Mouse (Mus musculus) forebrain, embryonic 12.5 days (tissue): ENCODE results near the gene Lims1. TPM values are rescaled to one million over a fixed set of nuclear protein-coding genes. Genes with fewer than 3 reads are reported as not detected.
"Not testable (repeated sequence)": the region's sequence is repeated elsewhere in the genome, so short reads cannot be mapped to it uniquely, and the experiment has no call there.

Experiments used
- ATAC-seq: fragments of 200-750 bp; cut with Nextera tagmentation; 2 replicates; pipeline ENCODE4 v1.8.0; 2017; ENCODE audit warnings: moderate TSS enrichment; ENCODE audit not compliant: low FRiP score
- H3K27ac ChIP-seq: fragments of 300-500 bp; sonication (generic); 2 replicates; pipeline ENCODE4 v1.5.1; 2016; ENCODE audit warnings: mild to moderate bottlenecking
- H3K27me3 ChIP-seq: fragments of 300-500 bp; sonication (generic); 2 replicates; pipeline ENCODE4 v1.6.1; 2016; ENCODE audit warnings: mild to moderate bottlenecking
- H3K36me3 ChIP-seq: fragments of 300-500 bp; sonication (generic); replicated peaks from 2 replicates; pipeline ENCODE4 v1.6.1; 2016; ENCODE audit warnings: mild to moderate bottlenecking
- H3K4me1 ChIP-seq: fragments of 300-500 bp; sonication (generic); 2 replicates; pipeline ENCODE4 v1.6.1; 2016
- H3K4me2 ChIP-seq: fragments of 300-500 bp; sonication (generic); 2 replicates; pipeline ENCODE4 v1.6.1; 2016; ENCODE audit warnings: mild to moderate bottlenecking, moderate library complexity
- H3K4me3 ChIP-seq: fragments of 300-500 bp; sonication (generic); replicated peaks from 2 replicates; pipeline ENCODE4 v1.5.1; 2016; ENCODE audit warnings: mild to moderate bottlenecking
- H3K9ac ChIP-seq: fragments of 300-500 bp; sonication (generic); 2 replicates; pipeline ENCODE4 v1.6.1; 2016; ENCODE audit warnings: mild to moderate bottlenecking
- H3K9me3 ChIP-seq: fragments of 300-500 bp; sonication (generic); 2 replicates; pipeline ENCODE4 v1.6.1; 2016
- whole genome bisulfite sequencing: fragments of 180-500 bp; shearing (Covaris S2); methylation state at CpG from one replicate; pipeline ENCODE4 v1.1.7; 2016; 5-methylcytosine and 5-hydroxymethylcytosine counted together
- polyA plus RNA-seq: library from polyadenylated mRNA; unstranded; fragments of >200 nt; fragmentation: Nextera tagmentation; extraction: Ambion mirVana; gene quantifications from 2 replicates; pipeline ENCODE4 v1.2.1, GENCODE M21; 2016

Lims1 gene
- polyA plus RNA-seq, 1 experiment from 2014 or later: 85.0 TPM

GRCm38 (mm10) chr10:58327836-58328235 lies 4.6 kb downstream of the Lims1 start:
- not testable (repeated sequence) for H3K9me3 ChIP-seq, H3K27me3 ChIP-seq, H3K4me2 ChIP-seq, H3K36me3 ChIP-seq, H3K27ac ChIP-seq, ATAC-seq, H3K4me3 ChIP-seq, H3K9ac ChIP-seq
- H3K4me1 ChIP-seq: peaks cover 25% of the 10 kb centered on the region
- 97% methylated on average over 6 of the region's 6 CpGs for WGBS

- no peaks in the 10 kb centered on the region for H3K9me3 ChIP-seq
- H3K4me2 ChIP-seq: no peak overlapping the region
- H3K4me3 ChIP-seq: no peak overlapping the region
- no peak overlapping the region for H3K27ac ChIP-seq
- no peak overlapping the region for H3K9ac ChIP-seq
- peaks cover 25% of the 10 kb centered on the region for H3K4me1 ChIP-seq
- 96% methylated on average over 8 of the region's 8 CpGs for WGBS
- H3K27me3 ChIP-seq: no peaks in the 10 kb centered on the region
- no peaks in the 10 kb centered on the region for H3K36me3 ChIP-seq
- ATAC-seq: no peak
Observed at GRCm38 (mm10) chr10:58328517-58329108, 5.3 kb downstream of the Lims1 start.

DNA sequence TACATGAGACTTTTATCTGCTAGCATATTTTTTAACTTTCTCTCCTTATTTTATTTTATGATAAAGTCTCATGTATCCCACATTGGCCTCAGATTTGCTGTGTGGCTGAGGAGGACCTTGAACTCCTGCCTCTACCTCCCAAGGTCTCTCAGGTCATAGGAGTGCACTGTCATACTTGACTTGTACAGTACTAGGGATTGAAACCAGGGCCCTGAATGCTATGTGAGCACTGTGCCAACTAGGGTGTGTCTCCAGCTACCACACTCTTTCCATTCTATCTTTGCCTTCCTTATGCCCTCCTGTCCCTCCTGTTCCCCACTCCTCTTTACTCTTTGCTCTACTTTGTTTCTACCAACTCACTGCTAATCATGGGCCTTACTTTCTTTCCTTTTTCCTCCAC lies 7.4 kb downstream of the Lims1 start:
- H3K4me1 ChIP-seq: peaks cover 13% of the 10 kb centered on the region
- no peaks in the 10 kb centered on the region for H3K9me3 ChIP-seq
- no peak overlapping the region for H3K27ac ChIP-seq
- H3K9ac ChIP-seq: no peak overlapping the region
- no peak overlapping the region for H3K4me2 ChIP-seq
- H3K36me3 ChIP-seq: no peaks in the 10 kb centered on the region
- H3K4me3 ChIP-seq: no peak overlapping the region
- H3K27me3 ChIP-seq: no peaks in the 10 kb centered on the region
- no peak for ATAC-seq

- Histone ChIP-seq H3K9ac (no peak overlapping the region), H3K27ac (no peak overlapping the region), H3K36me3 (no peaks in the 10 kb centered on the region), H3K4me3 (no peak overlapping the region), H3K4me1 (0 out of 2 replicates have a peak, but pooled peaks cover 2% of the 10 kb centered on the region), H3K4me2 (no peak overlapping the region), H3K27me3 (no peaks in the 10 kb centered on the region), H3K9me3 (no peaks in the 10 kb centered on the region)
- ATAC-seq: no peak
Observed at GRCm38 (mm10) chr10:58331741-58332140, 8.5 kb downstream of the Lims1 start.

- ATAC-seq: no peak
- Histone ChIP-seq H3K9ac (no peak overlapping the region), H3K4me3 (no peak overlapping the region), H3K4me2 (no peak overlapping the region), H3K27me3 (no peaks in the 10 kb centered on the region), H3K27ac (no peak overlapping the region), H3K4me1 (peaks cover 6% of the 10 kb centered on the region), H3K36me3 (no peaks in the 10 kb centered on the region), H3K9me3 (no peaks in the 10 kb centered on the region)
- WGBS: 94% methylated on average over 5 of the region's 5 CpGs
Observed at GRCm38 (mm10) chr10:58333414-58333813, 10.1 kb downstream of the Lims1 start.

DNA sequence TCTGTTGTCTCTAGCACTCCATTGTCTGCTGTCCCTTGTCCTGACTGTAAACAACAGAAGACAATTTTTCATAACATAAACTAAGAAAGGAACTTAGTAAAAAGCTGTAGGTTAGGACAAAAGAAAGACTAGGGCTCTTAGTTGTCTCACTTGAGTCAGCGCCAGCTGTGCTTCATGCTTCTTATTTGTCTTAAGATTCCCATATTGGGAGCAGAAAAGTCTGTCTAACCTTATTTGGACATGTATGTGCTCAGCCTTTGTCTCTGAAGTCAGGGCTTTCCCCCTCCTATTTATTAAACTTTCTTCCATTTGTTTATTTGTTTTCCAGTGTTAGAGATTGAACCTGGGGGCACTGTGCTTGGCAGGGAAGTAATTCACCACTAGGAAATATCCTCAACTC lies 12.9 kb downstream of the Lims1 start:
- Histone ChIP-seq H3K9me3 (no peaks in the 10 kb centered on the region), H3K4me3 (no peak overlapping the region), H3K27me3 (no peaks in the 10 kb centered on the region), H3K4me2 (no peak overlapping the region), H3K27ac (no peak overlapping the region), H3K9ac (no peak overlapping the region), H3K4me1 (peaks cover 6% of the 10 kb centered on the region), H3K36me3 (no peaks in the 10 kb centered on the region)
- 100% methylated on average over 1 of the region's 1 CpGs for WGBS
- no peak for ATAC-seq

DNA sequence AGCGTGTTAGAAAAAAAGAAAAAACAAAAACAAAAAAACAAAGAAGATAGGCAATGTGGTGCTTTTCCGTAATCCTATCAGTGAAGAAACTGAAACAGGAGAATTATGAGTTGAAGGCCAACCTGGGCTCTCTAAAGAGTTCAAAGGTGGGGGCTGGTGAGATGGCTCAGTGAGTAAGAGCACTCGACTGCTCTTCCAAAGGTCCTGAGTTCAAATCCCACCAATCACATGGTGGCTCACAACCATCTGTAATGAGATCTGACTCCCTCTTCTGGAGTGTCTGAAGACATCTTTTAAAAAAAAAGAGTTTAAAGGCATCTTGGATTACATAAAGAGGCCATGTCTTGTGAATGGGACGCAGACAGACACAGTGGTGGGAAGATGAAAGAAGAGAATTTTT lies 13.8 kb downstream of the Lims1 start:
- H3K9ac ChIP-seq, H3K36me3 ChIP-seq, H3K4me2 ChIP-seq, H3K4me3 ChIP-seq, H3K9me3 ChIP-seq, H3K27ac ChIP-seq, H3K4me1 ChIP-seq, ATAC-seq, H3K27me3 ChIP-seq: not testable (repeated sequence)
- 90% methylated on average over 4 of the region's 4 CpGs for WGBS

DNA sequence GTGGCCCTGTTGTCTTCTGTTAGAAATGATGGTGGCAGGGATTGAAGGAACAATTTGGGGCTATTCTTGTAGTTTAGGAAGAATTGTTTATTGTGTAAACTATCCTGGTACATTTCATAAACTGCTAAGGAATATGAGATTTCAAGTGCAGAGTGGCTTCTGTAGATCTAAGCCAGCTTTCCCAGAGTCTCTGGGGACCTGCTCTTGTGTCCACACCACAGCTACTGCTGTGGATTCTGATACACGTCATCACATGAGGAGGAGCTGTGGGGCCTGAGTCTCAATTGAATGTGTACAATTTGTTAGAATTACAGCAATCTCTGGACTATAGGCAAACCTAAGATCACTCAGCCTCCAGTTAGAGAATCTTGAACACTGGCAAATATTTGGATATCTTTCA lies 15.3 kb downstream of the Lims1 start:
- Histone ChIP-seq H3K36me3 (no peaks in the 10 kb centered on the region; the same call in 1 of the 2 replicates), H3K9me3 (0 out of 2 replicates have a peak, but pooled peaks cover 3% of the 10 kb centered on the region), H3K27ac (no peak overlapping the region), H3K4me2 (no peak overlapping the region), H3K9ac (no peak overlapping the region), H3K4me3 (no peak overlapping the region), H3K27me3 (no peaks in the 10 kb centered on the region), H3K4me1 (peaks cover 6% of the 10 kb centered on the region)
- 65% methylated on average over 1 of the region's 1 CpGs for WGBS
- no peak for ATAC-seq

- no peak overlapping the region for H3K27ac ChIP-seq
- H3K4me3 ChIP-seq: no peak overlapping the region
- H3K4me2 ChIP-seq: no peak overlapping the region
- no peaks in the 10 kb centered on the region for H3K27me3 ChIP-seq
- 0 out of 2 replicates have a peak, but pooled peaks cover 7% of the 10 kb centered on the region for H3K9me3 ChIP-seq
- H3K36me3 ChIP-seq: no peaks in the 10 kb centered on the region; the same call in 1 of the 2 replicates
- 75% methylated on average over 2 of the region's 2 CpGs for WGBS
- H3K4me1 ChIP-seq: peaks cover 6% of the 10 kb centered on the region
- no peak overlapping the region for H3K9ac ChIP-seq
- ATAC-seq: no peak
Observed at GRCm38 (mm10) chr10:58341685-58342084, 18.4 kb downstream of the Lims1 start.

GRCm38 (mm10) chr10:58342199-58342598 lies 18.9 kb downstream of the Lims1 start:
- Histone ChIP-seq H3K4me1 (peaks cover 6% of the 10 kb centered on the region), H3K36me3 (no peaks in the 10 kb centered on the region; the same call in 1 of the 2 replicates), H3K27ac (no peak overlapping the region), H3K27me3 (no peaks in the 10 kb centered on the region), H3K9ac (no peak overlapping the region), H3K4me3 (no peak overlapping the region), H3K9me3 (0 out of 2 replicates have a peak, but pooled peaks cover 7% of the 10 kb centered on the region), H3K4me2 (no peak overlapping the region)
- 92% methylated on average over 2 of the region's 2 CpGs for WGBS
- ATAC-seq: no peak

GRCm38 (mm10) chr10:58343552-58343951 lies 20.3 kb downstream of the Lims1 start:
- 92% methylated on average over 3 of the region's 3 CpGs for WGBS
- no peak overlapping the region for H3K4me3 ChIP-seq
- no peak overlapping the region for H3K4me2 ChIP-seq
- H3K36me3 ChIP-seq: no peaks in the 10 kb centered on the region; the same call in 1 of the 2 replicates
- no peaks in the 10 kb centered on the region for H3K27me3 ChIP-seq
- no peaks in the 10 kb centered on the region for H3K4me1 ChIP-seq
- no peak overlapping the region for H3K27ac ChIP-seq
- ATAC-seq: no peak
- no peak overlapping the region for H3K9ac ChIP-seq
- peaks cover 7% of the 10 kb centered on the region; the same call in 1 of the 2 replicates for H3K9me3 ChIP-seq

DNA sequence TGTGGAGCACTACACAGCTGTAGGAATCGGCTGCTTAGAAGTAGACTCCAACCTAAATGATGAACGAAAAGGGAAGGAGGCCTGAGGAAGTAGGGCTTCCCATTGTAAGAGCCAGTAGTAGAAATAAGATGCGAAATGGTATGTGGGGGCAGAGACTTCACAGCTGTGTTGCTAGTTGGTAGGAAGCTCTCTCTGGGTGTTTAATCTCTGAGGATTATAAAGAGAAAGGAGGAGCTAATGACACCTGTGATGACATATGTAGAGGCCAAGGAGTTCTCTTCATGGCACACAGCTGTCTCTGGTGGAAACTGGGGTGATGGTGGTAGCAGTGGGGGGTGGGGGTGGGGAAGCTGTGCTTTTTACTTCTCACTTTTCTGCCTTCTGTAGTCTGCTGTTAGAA lies 27.3 kb downstream of the Lims1 start:
- H3K4me1 ChIP-seq: no peaks in the 10 kb centered on the region
- no peak overlapping the region for H3K9ac ChIP-seq
- H3K36me3 ChIP-seq: no peaks in the 10 kb centered on the region
- WGBS: 90% methylated on average over 3 of the region's 3 CpGs
- ATAC-seq: no peak
- no peak overlapping the region for H3K4me3 ChIP-seq
- no peaks in the 10 kb centered on the region for H3K27me3 ChIP-seq
- H3K9me3 ChIP-seq: no peaks in the 10 kb centered on the region; the same call in 1 of the 2 replicates
- H3K27ac ChIP-seq: no peak overlapping the region
- H3K4me2 ChIP-seq: no peak overlapping the region

GRCm38 (mm10) chr10:58351670-58352069 lies 28.4 kb downstream of the Lims1 start:
- WGBS: 91% methylated on average over 2 of the region's 2 CpGs
- H3K9me3 ChIP-seq: no peaks in the 10 kb centered on the region; the same call in 1 of the 2 replicates
- H3K4me1 ChIP-seq: no peaks in the 10 kb centered on the region
- H3K27ac ChIP-seq: no peak overlapping the region
- no peak overlapping the region for H3K4me3 ChIP-seq
- no peaks in the 10 kb centered on the region for H3K27me3 ChIP-seq
- H3K36me3 ChIP-seq: no peaks in the 10 kb centered on the region
- no peak overlapping the region for H3K4me2 ChIP-seq
- ATAC-seq: no peak
- no peak overlapping the region for H3K9ac ChIP-seq
